Mouse (Mus musculus): Measurements from ENCODE around the gene Fam208b.
A peak's percentile ranks its signal among the peaks of the same experiment; 100 is the strongest.
"Not testable (repeated sequence)": the region's sequence is repeated elsewhere in the genome, so short reads cannot be mapped to it uniquely, and the experiment has no call there.

Fam208b gene

GRCm38 (mm10) chr13:3563130-3563529 lies 47.8 kb downstream of the Fam208b start:
- no peak for DNase-seq

GRCm38 (mm10) chr13:3547856-3548255 lies 63.1 kb downstream of the Fam208b start:
- DNase-seq: no peak

GRCm38 (mm10) chr13:3547410-3547809 lies 63.5 kb downstream of the Fam208b start:
- DNase-seq: peak in 1 of 2 experiments; percentile 16

GRCm38 (mm10) chr13:3544925-3545324 lies 66.0 kb downstream of the Fam208b start:
- DNase-seq: no peak

- DNase-seq: no peak
Measured at GRCm38 (mm10) chr13:3544077-3544874, 66.6 kb downstream of the Fam208b start.

GRCm38 (mm10) chr13:3541159-3541782 lies 69.6 kb downstream of the Fam208b start:
- DNase-seq: no peak

GRCm38 (mm10) chr13:3540166-3540565 lies 70.7 kb downstream of the Fam208b start:
- DNase-seq: no peak

GRCm38 (mm10) chr13:3538969-3539562 lies 71.8 kb downstream of the Fam208b start:
- DNase-seq: peak in 1 of 2 experiments; percentile 16

- DNase-seq: peak; percentile 84 to 90
Measured at GRCm38 (mm10) chr13:3538223-3538968, 72.5 kb downstream of the Fam208b start.

- DNase-seq: peak; percentile 95 to 96
Measured at GRCm38 (mm10) chr13:3537594-3538222, 73.2 kb downstream of the Fam208b start, which contains the start of gene Gdi2. Gene Gdi2, plus strand, starts transcription at chr13:3538063.

GRCm38 (mm10) chr13:3534146-3534545 lies 76.8 kb downstream of the Fam208b start:
- no peak for DNase-seq

- DNase-seq: no peak
Measured at GRCm38 (mm10) chr13:3532451-3532850, 78.5 kb downstream of the Fam208b start.

- DNase-seq: peak; percentile 22 to 42
Measured at GRCm38 (mm10) chr13:3531692-3532320, 79.1 kb downstream of the Fam208b start.

GRCm38 (mm10) chr13:3531176-3531575 lies 79.7 kb downstream of the Fam208b start:
- DNase-seq: not testable (repeated sequence)

- no peak for DNase-seq
Measured at GRCm38 (mm10) chr13:3530451-3530850, 80.5 kb downstream of the Fam208b start.

GRCm38 (mm10) chr13:3526328-3526727 lies 84.6 kb downstream of the Fam208b start:
- peak; percentile 32 to 33 for DNase-seq

- DNase-seq: no peak
Measured at GRCm38 (mm10) chr13:3525611-3526051, 85.3 kb downstream of the Fam208b start.

GRCm38 (mm10) chr13:3523946-3524345 lies 87.0 kb downstream of the Fam208b start:
- DNase-seq: no peak

- peak; percentile 19 to 21 for DNase-seq
Measured at GRCm38 (mm10) chr13:3523459-3523858, 87.4 kb downstream of the Fam208b start.

- DNase-seq: not testable (repeated sequence)
Measured at GRCm38 (mm10) chr13:3519994-3520393, 90.9 kb downstream of the Fam208b start.

GRCm38 (mm10) chr13:3519357-3519756 lies 91.6 kb downstream of the Fam208b start:
- DNase-seq: not testable (repeated sequence)
